Mouse (Mus musculus) C2C12 (cell line): Measurements from ENCODE around the gene Syne2. TPM values are rescaled to one million over a fixed set of nuclear protein-coding genes. Genes with fewer than 3 reads are reported as not detected.

Experiments used
- H3K27me3 ChIP-seq: one replicate; pipeline ENCODE4 v1.6.1; 2011; ENCODE audit not compliant: control insufficient read depth, insufficient read depth, insufficient read length
- H3K36me3 ChIP-seq: one replicate; pipeline ENCODE4 v1.6.1; 2011; ENCODE audit not compliant: control insufficient read depth, insufficient read depth
- H3K4me3 ChIP-seq: one replicate; pipeline ENCODE4 v1.5.1; 2011; ENCODE audit warnings: mild to moderate bottlenecking, control low read depth; ENCODE audit not compliant: poor library complexity, insufficient read depth, severe bottlenecking
- H3K79me2 ChIP-seq: one replicate; pipeline ENCODE4 v1.6.1; 2011; ENCODE audit not compliant: control insufficient read depth, insufficient read depth
- H3K79me3 ChIP-seq: one replicate; pipeline ENCODE4 v1.6.1; 2011; ENCODE audit warnings: low read depth, control low read depth
- H3ac ChIP-seq: one replicate; pipeline ENCODE3; 2011; ENCODE audit warnings: low read depth; ENCODE audit not compliant: control insufficient read depth, insufficient read length
- CEBPB ChIP-seq: IDR thresholded peaks from one replicate; pipeline ENCODE4 v1.6.1; 2011; ENCODE audit warnings: low read depth, mild to moderate bottlenecking, control low read depth, moderate library complexity
- CTCF ChIP-seq: IDR thresholded peaks from one replicate; pipeline ENCODE4 v1.5.1; 2011; ENCODE audit not compliant: control insufficient read depth, insufficient read depth, insufficient read length
- FOSL1 ChIP-seq: IDR thresholded peaks from one replicate; pipeline ENCODE4 v1.8.0; 2011; ENCODE audit warnings: mild to moderate bottlenecking, low read length; ENCODE audit not compliant: poor library complexity, insufficient read depth, severe bottlenecking
- MAX ChIP-seq: IDR thresholded peaks from one replicate; pipeline ENCODE4 v1.6.1; 2011; ENCODE audit warnings: mild to moderate bottlenecking, control low read depth
- MYOD1 ChIP-seq: IDR thresholded peaks from one replicate; pipeline ENCODE4 v1.6.1; 2011; ENCODE audit warnings: low read depth; ENCODE audit not compliant: control insufficient read depth, insufficient read length
- MYOG ChIP-seq: IDR thresholded peaks from one replicate; pipeline ENCODE4 v1.6.1; 2011; ENCODE audit not compliant: control insufficient read depth, insufficient read length; ENCODE audit errors: extremely low read depth
- USF1 ChIP-seq: IDR thresholded peaks from one replicate; pipeline ENCODE4 v1.6.1; 2011; ENCODE audit warnings: low read depth, mild to moderate bottlenecking, control low read depth, moderate library complexity
- polyA plus RNA-seq: library from polyadenylated mRNA; unstranded; fragments of >200 nt; fragmentation: generic; extraction: Trizol; gene quantifications from one replicate; pipeline ENCODE4 v1.2.1, GENCODE M21; 2012; ENCODE audit warnings: missing spikeins

Syne2 gene
- polyA plus RNA-seq, 1 experiment = 5.3 TPM

- TF ChIP-seq USF1 (no peak), MAX (no peak), CEBPB (no peak), CTCF (no peak), MYOG (no peak), FOSL1 (no peak), MYOD1 (no peak)
These were observed 27.1 kb downstream of the Syne2 start for GRCm38 (mm10) chr12:75845070-75845469.

GRCm38 (mm10) chr12:75846513-75846912, 28.6 kb downstream of the Syne2 start:
- no peaks in the 10 kb centered on the region for H3K79me3 ChIP-seq
- H3K79me2 ChIP-seq = no peaks in the 10 kb centered on the region
- H3K4me3 ChIP-seq = no peak overlapping the region
- H3ac ChIP-seq = no peak overlapping the region
- TF ChIP-seq MYOG (no peak), CTCF (no peak), MYOD1 (no peak), CEBPB (no peak), USF1 (no peak), MAX (no peak), FOSL1 (no peak)
- H3K36me3 ChIP-seq = no peaks in the 10 kb centered on the region
- H3K27me3 ChIP-seq = no peaks in the 10 kb centered on the region

More at GRCm38 (mm10) chr12:75845070-75845469, 27.1 kb downstream of the Syne2 start:
- no peaks in the 10 kb centered on the region for H3K36me3 ChIP-seq
- no peaks in the 10 kb centered on the region for H3K27me3 ChIP-seq
- peaks cover 6% of the 10 kb centered on the region for H3K79me2 ChIP-seq
- no peak overlapping the region for H3K4me3 ChIP-seq
- H3ac ChIP-seq = no peak overlapping the region
- no peaks in the 10 kb centered on the region for H3K79me3 ChIP-seq

DNA sequence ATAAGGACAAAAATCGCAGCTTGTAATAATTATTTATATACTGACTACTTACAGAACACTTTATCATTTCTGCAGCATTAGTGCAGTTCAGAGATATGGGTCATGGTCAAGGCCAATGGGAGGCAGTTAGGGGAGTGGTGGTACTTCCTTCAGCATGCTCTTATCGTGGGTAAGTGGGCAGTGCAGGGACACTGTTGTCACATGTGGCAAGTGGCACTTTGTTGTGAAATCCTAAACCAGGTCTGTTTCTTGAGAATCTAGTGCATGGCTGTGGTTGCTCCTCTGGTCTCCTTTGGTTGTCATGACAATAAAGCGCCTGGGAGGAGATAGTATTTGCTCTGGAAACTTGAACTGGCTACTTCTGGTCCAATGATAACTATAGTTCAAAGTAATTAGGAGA, 32.3 kb downstream of the Syne2 start:
- no peaks in the 10 kb centered on the region for H3K27me3 ChIP-seq
- no peak for TF ChIP-seq CTCF
- TF ChIP-seq FOSL1 = no peak
- TF ChIP-seq USF1 = no peak
- TF ChIP-seq MYOG = no peak
- TF ChIP-seq MYOD1 = no peak
- no peak for TF ChIP-seq MAX
- no peak for TF ChIP-seq CEBPB
- H3K36me3 ChIP-seq = no peaks in the 10 kb centered on the region
- H3K4me3 ChIP-seq = no peak overlapping the region
- no peaks in the 10 kb centered on the region for H3K79me3 ChIP-seq
- no peaks in the 10 kb centered on the region for H3K79me2 ChIP-seq
- no peak overlapping the region for H3ac ChIP-seq

GRCm38 (mm10) chr12:75851481-75851880, 33.5 kb downstream of the Syne2 start:
- Histone ChIP-seq H3K4me3 (no peak overlapping the region), H3ac (no peak overlapping the region), H3K79me2 (no peaks in the 10 kb centered on the region), H3K27me3 (no peaks in the 10 kb centered on the region), H3K79me3 (no peaks in the 10 kb centered on the region), H3K36me3 (no peaks in the 10 kb centered on the region)
- TF ChIP-seq FOSL1 = no peak
- TF ChIP-seq USF1 = no peak
- TF ChIP-seq CEBPB = peak; percentile 26
- TF ChIP-seq CTCF = no peak
- no peak for TF ChIP-seq MAX

- Histone ChIP-seq H3K27me3 (no peaks in the 10 kb centered on the region), H3K4me3 (no peak overlapping the region), H3K36me3 (no peaks in the 10 kb centered on the region), H3K79me2 (no peaks in the 10 kb centered on the region), H3K79me3 (no peaks in the 10 kb centered on the region), H3ac (no peak overlapping the region)
- no peak for TF ChIP-seq USF1
- TF ChIP-seq CEBPB = no peak
- no peak for TF ChIP-seq FOSL1
- no peak for TF ChIP-seq CTCF
- TF ChIP-seq MYOD1 = no peak
- no peak for TF ChIP-seq MYOG
- no peak for TF ChIP-seq MAX
These were observed 34.5 kb downstream of the Syne2 start for GRCm38 (mm10) chr12:75852384-75852783.

DNA sequence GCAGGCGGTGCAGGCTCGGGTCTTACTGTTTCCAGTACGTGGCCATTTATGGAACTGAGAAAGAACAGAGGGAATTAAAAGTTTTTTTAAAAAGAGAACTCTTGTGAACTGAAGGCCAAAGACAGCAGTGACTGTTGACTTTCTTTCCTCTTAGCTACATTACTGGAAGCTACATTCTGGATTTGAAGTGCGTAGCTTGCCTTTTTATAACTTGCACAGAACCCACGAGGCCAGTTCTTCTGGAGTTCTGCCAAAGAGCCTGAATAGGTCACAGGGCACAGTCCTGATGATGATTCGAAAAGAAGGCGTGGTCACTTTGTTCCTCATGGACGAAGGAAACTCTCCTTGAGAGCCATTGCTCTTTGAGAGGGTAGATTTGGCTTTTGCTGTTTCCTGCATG, 35.6 kb downstream of the Syne2 start:
- TF ChIP-seq USF1 = no peak
- no peak for TF ChIP-seq CEBPB
- no peak for TF ChIP-seq MYOD1
- TF ChIP-seq FOSL1 = no peak
- TF ChIP-seq MAX = no peak
- no peak for TF ChIP-seq MYOG
- no peak for TF ChIP-seq CTCF
- Histone ChIP-seq H3K27me3 (no peaks in the 10 kb centered on the region), H3K79me2 (no peaks in the 10 kb centered on the region), H3K79me3 (no peaks in the 10 kb centered on the region), H3K4me3 (no peak overlapping the region), H3K36me3 (no peaks in the 10 kb centered on the region), H3ac (no peak overlapping the region)
